Mouse (Mus musculus) ES-Bruce4 (cell line): ENCODE results near the gene Gm28778. TPM values are rescaled to one million over a fixed set of nuclear protein-coding genes. Genes with fewer than 3 reads are reported as not detected.
A peak's percentile ranks its signal among the peaks of the same experiment; 100 is the strongest.
"Not testable (repeated sequence)": the region's sequence is repeated elsewhere in the genome, so short reads cannot be mapped to it uniquely, and the experiment has no call there.

Source experiments
- H3K27ac ChIP-seq: 2 replicates; pipeline ENCODE4 v1.5.1; 2012; ENCODE audit warnings: low read length, inconsistent platforms; ENCODE audit not compliant: insufficient read depth
- H3K27me3 ChIP-seq: 2 replicates; pipeline ENCODE4 v1.6.1; 2012; ENCODE audit warnings: mild to moderate bottlenecking, low read length, inconsistent platforms; ENCODE audit not compliant: control insufficient read depth, poor library complexity, insufficient read depth, severe bottlenecking
- H3K36me3 ChIP-seq: 2 replicates; pipeline ENCODE4 v1.6.1; 2012; ENCODE audit warnings: inconsistent platforms, mild to moderate bottlenecking, low read length, moderate library complexity; ENCODE audit not compliant: control insufficient read depth, poor library complexity, insufficient read depth, severe bottlenecking
- H3K4me1 ChIP-seq: one replicate; pipeline ENCODE4 v1.8.1; 2011; ENCODE audit warnings: low read length; ENCODE audit not compliant: control insufficient read depth, insufficient read depth
- H3K4me3 ChIP-seq: 2 replicates; pipeline ENCODE4 v1.5.1; 2011; ENCODE audit warnings: low read depth, mild to moderate bottlenecking, low read length
- H3K9ac ChIP-seq: 2 replicates; pipeline ENCODE4 v1.6.1; 2012; ENCODE audit warnings: low read depth, mild to moderate bottlenecking, inconsistent platforms; ENCODE audit not compliant: poor library complexity, severe bottlenecking
- H3K9me3 ChIP-seq: replicated peaks from 2 replicates; pipeline ENCODE4 v1.6.1; 2012; ENCODE audit warnings: mild to moderate bottlenecking, low read length, inconsistent platforms; ENCODE audit not compliant: control insufficient read depth, poor library complexity, insufficient read depth, severe bottlenecking
- CTCF ChIP-seq: IDR thresholded peaks from one replicate; pipeline ENCODE4 v1.8.1; 2011; ENCODE audit warnings: low read depth, low read length
- EP300 ChIP-seq: IDR thresholded peaks from 2 replicates; pipeline ENCODE4 v1.6.1; 2011; ENCODE audit warnings: low read depth, low read length; ENCODE audit not compliant: insufficient read depth
- POLR2A ChIP-seq: IDR thresholded peaks from one replicate; pipeline ENCODE4 v1.8.1; 2011; ENCODE audit warnings: low read length; ENCODE audit not compliant: insufficient read depth
- polyA plus RNA-seq: library from polyadenylated mRNA; stranded (reverse); fragments of >200 nt; gene quantifications from 2 replicates; pipeline ENCODE4 v1.2.4, GENCODE M21; 2011; ENCODE audit warnings: low read depth; ENCODE audit not compliant: missing spikeins, insufficient read depth, insufficient read length

The Gm28778 gene
- polyA plus RNA-seq, 1 experiment = not detected

GRCm38 (mm10) chr1:53312989-53313967 lies 16.4 kb downstream of the Gm28778 start, which contains the start of gene Osgepl1:
TSS of gene Osgepl1 (plus strand) at chr1:53313624.
- Histone ChIP-seq H3K9me3 (no peaks in the 10 kb centered on the region), H3K27me3 (no peaks in the 10 kb centered on the region), H3K4me3 (peak within 1 kb of the TSS; percentile 99), H3K36me3 (no peaks in the 10 kb centered on the region; the same call in none of the 2 replicates), H3K9ac (peak within 1 kb of the TSS; percentile 89), H3K4me1 (no peaks in the 10 kb centered on the region), H3K27ac (peak within 1 kb of the TSS; percentile 53; the same call in 1 of the 2 replicates)
- TF ChIP-seq EP300 (no peak), POLR2A (no peak), CTCF (no peak)

DNA sequence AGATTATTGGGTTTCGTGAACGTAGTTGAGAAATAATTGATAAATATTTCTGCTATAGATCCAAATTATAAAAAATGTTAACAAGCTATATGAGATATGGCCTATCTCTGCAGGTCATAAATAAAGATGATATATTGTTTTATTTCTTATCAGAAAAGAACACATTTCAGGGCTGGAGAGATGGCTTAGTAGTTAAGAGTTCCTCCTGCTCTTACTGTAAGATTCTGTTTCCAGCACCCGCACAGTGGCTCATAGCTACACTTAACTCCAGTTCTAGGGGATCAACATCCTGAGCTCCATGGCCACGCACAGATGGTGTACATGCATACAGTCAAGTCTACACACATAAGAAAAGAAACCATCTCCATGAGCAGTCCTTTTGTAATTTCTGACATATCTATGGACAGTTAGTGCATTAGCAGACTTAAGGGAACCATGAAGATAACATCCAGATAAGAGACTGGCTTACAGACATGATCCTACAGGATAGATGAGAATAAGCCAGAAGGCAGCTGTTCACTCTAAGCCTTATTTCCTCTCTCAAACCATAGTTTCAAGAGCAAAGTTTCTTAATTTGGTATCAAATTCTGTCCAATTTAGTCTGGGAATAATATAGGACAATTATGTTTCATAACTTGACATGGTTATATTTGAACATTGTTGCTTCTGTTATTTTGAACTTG lies 24.9 kb downstream of the Gm28778 start:
- no peak overlapping the region for H3K27ac ChIP-seq
- no peak overlapping the region for H3K4me3 ChIP-seq
- H3K9ac ChIP-seq = no peak overlapping the region
- no peaks in the 10 kb centered on the region for H3K9me3 ChIP-seq
- H3K27me3 ChIP-seq = no peaks in the 10 kb centered on the region
- H3K36me3 ChIP-seq = peaks cover 2% of the 10 kb centered on the region
- TF ChIP-seq EP300 = no peak
- H3K4me1 ChIP-seq = no peaks in the 10 kb centered on the region

GRCm38 (mm10) chr1:53323254-53323653 lies 26.3 kb downstream of the Gm28778 start:
- Histone ChIP-seq H3K27ac (no peak overlapping the region), H3K4me3 (no peak overlapping the region), H3K4me1 (no peaks in the 10 kb centered on the region), H3K36me3 (peaks cover 2% of the 10 kb centered on the region), H3K9me3 (no peaks in the 10 kb centered on the region), H3K27me3 (no peaks in the 10 kb centered on the region), H3K9ac (no peak overlapping the region)
- no peak for TF ChIP-seq POLR2A
- no peak for TF ChIP-seq EP300
- TF ChIP-seq CTCF = no peak

GRCm38 (mm10) chr1:53324277-53324676 lies 27.4 kb downstream of the Gm28778 start:
- no peaks in the 10 kb centered on the region for H3K27me3 ChIP-seq
- TF ChIP-seq POLR2A = no peak
- TF ChIP-seq CTCF = no peak
- no peak for TF ChIP-seq EP300
- H3K9me3 ChIP-seq = no peaks in the 10 kb centered on the region
- no peaks in the 10 kb centered on the region for H3K4me1 ChIP-seq
- peaks cover 2% of the 10 kb centered on the region for H3K36me3 ChIP-seq
- H3K9ac ChIP-seq = no peak overlapping the region
- H3K4me3 ChIP-seq = no peak overlapping the region
- no peak overlapping the region for H3K27ac ChIP-seq

DNA sequence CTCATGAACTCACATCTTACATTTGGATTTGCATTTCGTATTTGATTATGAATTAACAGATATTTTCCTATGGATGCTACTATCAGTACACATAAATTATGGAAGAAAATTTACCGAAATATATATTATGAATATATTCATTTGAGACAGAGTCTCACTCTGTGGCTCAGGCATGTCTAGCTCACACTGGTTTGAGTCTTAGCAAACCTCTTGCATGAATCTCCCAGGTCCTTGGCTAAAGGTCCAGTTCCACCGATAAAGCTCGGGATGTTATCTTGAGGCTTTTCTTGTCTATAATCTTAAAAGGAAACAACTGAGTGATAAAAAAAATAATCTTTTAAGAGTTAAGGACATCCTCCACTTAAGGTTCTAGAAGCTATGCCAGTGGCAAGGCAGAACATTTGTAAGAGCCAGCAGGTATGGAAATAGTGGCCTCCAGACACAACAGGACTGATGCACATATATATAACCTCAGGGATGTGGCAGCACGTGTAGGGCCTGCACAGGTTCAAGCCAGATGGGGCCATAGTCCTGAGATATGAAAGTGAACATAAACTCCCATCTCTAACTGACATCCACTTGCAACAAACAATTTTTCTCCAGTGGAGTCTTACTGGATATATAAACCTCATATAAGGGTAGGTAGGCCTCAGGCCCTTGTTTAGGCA lies 28.1 kb downstream of the Gm28778 start:
- Histone ChIP-seq H3K36me3 (peaks cover 2% of the 10 kb centered on the region), H3K27ac (no peak overlapping the region), H3K9ac (no peak overlapping the region), H3K27me3 (no peaks in the 10 kb centered on the region), H3K4me3 (no peak overlapping the region), H3K4me1 (no peaks in the 10 kb centered on the region), H3K9me3 (no peaks in the 10 kb centered on the region)
- TF ChIP-seq CTCF (no peak), POLR2A (no peak), EP300 (no peak)

DNA sequence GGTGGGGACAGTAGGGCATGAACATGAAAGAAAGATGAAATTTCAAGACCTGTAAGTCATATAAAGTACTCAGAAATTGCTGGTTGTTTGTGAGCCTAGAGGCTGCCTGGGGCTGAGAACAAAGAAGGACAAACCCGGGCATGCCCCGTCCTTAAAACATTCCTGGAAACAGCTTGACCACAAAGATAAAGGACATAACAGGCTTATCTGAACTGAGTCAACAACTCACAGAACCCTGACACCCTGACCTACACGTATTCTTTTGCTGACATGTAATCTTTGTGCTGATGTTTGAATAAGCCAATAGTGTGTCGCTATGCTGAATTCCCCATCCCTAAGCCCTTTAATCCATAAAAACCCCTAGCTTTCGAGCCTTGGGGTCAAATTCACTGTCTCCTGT lies 36.6 kb downstream of the Gm28778 start:
- not testable (repeated sequence) for H3K27ac ChIP-seq, H3K9me3 ChIP-seq, H3K4me3 ChIP-seq, H3K4me1 ChIP-seq, H3K27me3 ChIP-seq, H3K36me3 ChIP-seq, H3K9ac ChIP-seq
